Mouse (Mus musculus): ENCODE results near the gene Skap1. TPM values are rescaled to one million over a fixed set of nuclear protein-coding genes. Genes with fewer than 3 reads are reported as not detected.

The Skap1 gene
- polyA plus RNA-seq, 2 experiments from 2014 or later = 652 to 757 TPM

GRCm38 (mm10) chr11:96572515-96572914 lies 108.1 kb downstream of the Skap1 start:
- no peak for ATAC-seq

GRCm38 (mm10) chr11:96576491-96577427 lies 112.4 kb downstream of the Skap1 start:
- no peak for ATAC-seq

GRCm38 (mm10) chr11:96578551-96579283 lies 114.3 kb downstream of the Skap1 start:
- no peak for ATAC-seq

DNA sequence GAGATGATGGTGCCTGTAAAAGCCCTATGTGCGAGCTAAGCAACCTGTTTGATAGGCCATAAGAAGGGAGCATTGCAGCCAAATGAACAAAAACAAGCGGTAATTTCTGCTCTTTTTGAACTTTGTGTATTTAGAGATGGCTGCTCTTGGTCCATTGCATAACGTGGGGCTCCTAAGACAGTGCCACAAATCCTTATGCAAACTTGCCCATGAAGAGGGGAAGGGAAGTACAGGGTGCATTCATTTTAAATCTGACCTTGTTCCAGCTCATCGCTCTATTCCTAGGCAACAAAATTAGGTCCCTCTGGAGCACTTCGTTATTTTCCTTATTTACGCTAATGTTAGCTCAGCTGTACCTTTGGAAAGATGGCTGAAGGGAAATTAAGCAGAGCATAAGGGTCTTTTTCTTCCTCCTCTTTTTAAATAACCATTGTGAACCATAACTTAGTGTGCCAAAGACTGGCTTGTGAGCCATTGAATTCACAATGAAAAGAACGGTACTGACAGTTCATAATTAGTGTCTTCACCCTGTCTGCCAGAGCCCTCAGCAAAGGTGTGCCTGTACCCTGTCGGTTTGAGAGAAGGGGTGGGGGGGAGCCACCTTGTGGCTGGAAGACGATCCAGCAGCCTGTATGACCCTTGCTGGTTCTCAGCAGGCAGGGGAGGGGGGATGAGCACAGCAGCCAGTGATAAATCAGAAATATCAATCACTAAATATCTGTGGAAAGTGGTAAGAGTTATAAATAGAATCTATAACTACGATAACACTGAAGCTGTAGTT lies 117.4 kb downstream of the Skap1 start:
- peak; percentile 74 for ATAC-seq

GRCm38 (mm10) chr11:96582595-96582994 lies 118.2 kb downstream of the Skap1 start:
- no peak for ATAC-seq

GRCm38 (mm10) chr11:96589828-96590227 lies 125.4 kb downstream of the Skap1 start:
- no peak for ATAC-seq

- ATAC-seq = no peak
These were observed 131.5 kb downstream of the Skap1 start for GRCm38 (mm10) chr11:96595890-96596289.

DNA sequence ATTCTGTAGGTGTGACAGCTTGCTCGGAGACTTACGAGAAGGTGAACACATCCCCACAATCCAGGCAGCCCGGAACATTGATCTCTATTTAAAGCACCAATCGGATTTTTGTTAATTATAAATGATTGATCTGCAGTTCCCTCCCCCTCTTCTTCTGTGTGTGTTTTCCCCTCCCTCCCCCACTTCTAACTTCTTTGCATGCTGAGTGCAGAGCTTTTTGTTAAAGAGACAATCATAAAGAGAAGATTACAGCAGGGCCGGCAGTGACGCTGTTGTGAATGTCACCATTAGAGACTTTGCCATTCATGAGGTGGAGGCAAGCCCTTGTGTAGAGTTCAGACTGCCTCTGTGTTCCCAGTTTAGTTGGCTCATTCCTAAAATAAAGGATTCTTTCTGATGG lies 131.9 kb downstream of the Skap1 start:
- ATAC-seq = no peak

DNA sequence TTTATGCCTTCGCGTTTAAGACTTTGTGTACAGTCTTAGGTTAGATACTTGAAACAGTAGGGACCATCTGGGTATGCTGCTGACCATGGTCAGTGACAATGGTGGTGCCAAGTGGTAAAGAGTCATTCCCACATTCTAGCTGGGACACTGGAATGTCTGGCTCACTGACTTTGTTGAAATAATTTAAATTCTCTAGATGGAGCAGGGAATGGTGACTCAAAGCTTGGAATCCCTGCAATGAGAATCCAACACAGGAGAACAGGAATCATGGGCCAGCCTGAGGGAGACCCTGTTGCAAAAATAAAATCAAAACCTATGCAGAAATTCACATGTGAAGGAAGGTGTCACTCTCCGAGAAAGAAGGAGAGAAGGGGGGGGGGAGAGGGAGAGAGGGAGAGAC lies 138.4 kb downstream of the Skap1 start:
- ATAC-seq = no peak

DNA sequence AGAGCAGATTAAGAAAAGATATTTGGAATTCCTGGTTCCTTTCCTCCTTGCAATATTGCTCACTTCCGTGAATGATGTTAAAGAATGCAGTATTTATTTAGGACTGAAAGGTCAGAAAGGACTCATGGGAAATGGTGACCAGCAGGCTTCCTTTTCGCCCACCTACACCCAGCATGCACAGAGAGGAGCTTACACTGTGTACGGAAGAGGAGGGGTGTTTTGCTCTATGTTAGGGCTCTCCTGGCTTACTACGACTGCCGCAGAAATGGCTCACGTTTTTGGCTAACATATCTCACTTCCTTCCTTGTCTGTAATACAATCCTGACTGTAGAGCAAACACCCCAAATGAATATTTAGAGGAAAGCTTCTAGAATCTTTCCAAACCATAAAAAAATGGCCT lies 139.9 kb downstream of the Skap1 start:
- ATAC-seq = no peak

DNA sequence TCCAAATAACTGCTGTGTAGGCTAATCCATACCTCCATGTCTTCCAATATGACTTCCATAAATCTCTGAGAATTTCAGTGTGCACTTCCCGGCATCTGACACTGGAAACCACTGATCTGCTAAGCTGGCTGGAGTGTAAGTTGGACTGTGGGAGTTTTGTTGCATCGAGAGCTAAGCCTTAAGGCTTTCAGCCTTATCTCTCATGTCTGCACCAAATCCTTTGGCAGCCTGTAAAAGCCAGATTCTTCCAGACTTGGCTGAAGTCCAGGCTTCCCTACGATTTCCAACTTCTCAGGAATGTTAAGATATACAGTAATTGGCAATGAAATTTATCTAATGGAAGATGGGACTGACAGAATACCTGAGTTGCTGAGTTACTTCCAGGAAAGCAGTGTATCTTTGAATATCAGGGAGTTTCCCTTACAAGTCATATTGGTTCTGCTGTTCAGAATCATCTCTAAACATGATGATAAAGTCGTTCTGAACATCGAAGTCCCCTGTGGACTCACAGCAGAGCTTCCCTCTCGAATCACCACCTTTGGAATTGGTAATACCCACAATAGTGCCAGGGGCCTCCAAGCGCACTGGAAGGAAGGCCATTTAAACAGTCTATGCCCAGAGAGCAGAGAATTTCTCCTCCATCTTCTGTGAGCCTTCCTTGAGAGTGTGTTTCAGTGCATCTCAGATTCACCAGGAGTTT lies 140.5 kb downstream of the Skap1 start:
- ATAC-seq = no peak

DNA sequence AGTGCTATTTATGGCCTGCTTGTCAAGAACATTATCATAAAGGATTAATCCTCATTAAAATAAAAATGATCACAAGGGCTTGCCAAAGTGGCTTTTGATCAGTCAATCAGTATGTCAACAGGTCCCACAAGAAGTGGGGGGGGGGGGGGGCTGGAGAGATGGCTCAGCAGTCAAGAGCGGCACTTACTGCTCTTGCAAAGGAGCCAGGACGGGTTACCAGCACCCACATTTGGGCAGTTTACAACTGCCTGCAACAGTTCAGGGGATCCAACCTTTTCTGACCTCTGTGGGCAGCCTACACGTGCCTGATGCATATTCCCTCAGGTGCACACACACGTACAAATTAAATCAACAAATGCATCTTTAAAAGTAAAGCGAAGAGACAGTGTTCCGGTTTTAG lies 141.1 kb downstream of the Skap1 start:
- ATAC-seq = no peak

DNA sequence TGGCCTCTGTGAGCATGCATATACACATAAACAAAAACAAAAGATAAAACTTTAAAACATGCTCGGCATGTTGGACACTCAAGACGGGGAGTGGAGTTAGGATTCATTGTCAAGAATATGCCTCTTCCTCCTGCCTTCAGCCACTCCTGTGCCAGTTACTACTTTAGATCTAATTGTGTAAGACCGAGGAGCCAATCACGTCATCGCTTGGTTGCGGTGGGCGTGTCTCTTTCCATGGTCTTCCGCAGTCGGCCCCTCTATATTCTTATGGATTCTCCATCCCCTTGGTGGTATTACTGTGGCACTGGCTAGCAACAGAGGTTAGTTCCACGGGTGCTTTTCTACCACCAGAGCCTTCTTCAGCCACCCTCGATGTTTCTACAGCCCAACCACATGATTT lies 148.2 kb downstream of the Skap1 start:
- ATAC-seq = no peak

GRCm38 (mm10) chr11:96616792-96617191 lies 152.4 kb downstream of the Skap1 start:
- no peak for ATAC-seq

DNA sequence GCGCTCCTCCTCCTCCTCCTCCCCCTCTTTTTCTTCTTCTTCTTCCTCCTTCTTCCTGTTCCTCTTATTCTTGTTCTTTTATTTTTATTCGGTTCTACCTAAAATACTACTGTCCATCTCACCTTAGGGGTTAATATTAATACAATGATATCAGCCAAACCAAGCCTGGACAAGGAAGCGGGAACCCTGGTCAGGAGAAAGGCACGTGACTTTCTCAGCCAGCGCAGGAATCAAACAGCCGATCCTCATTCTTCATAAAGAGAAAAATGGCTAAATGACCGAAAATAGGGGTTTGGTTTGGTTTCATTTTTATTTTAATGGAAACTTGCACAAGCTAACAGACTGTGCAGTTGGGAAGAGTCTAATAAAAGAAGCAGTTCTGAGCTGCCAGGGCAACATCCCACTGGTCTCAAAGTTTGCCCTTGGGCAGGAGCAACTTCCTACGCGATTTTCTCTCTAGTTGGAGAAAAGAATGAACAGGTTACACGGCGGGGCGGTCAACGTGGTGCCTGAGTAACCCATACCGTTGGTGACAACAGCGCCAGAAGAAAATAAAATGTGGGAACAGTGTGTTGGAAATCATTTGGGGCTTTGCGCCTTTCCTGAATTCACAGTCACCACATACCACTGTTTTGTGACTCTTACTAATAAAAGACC lies 154.5 kb downstream of the Skap1 start:
- no peak for ATAC-seq

- no peak for ATAC-seq
These were observed 155.2 kb downstream of the Skap1 start for GRCm38 (mm10) chr11:96619576-96619975.

DNA sequence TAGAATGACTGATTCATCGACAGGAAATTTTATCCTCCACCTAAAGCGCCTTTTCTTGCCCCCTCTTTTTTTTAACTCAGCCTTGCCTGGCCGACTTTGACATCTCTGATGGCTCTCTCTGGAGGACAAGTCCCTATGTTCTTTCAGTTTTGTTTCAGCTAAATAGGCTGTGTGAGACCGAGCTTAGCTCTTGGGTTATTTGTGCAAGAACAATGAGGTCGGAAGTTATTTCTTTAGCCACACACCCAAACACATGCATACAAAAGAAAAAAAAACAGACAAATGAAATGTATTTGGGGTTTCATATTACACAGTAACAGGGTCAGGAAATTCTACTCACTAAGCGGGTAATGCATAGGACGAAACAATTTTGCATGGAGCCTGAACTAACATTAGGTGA lies 155.6 kb downstream of the Skap1 start:
- no peak for ATAC-seq

GRCm38 (mm10) chr11:96620660-96621059 lies 156.3 kb downstream of the Skap1 start:
- no peak for ATAC-seq

GRCm38 (mm10) chr11:96621167-96621566 lies 156.8 kb downstream of the Skap1 start:
- ATAC-seq = peak; percentile 49

DNA sequence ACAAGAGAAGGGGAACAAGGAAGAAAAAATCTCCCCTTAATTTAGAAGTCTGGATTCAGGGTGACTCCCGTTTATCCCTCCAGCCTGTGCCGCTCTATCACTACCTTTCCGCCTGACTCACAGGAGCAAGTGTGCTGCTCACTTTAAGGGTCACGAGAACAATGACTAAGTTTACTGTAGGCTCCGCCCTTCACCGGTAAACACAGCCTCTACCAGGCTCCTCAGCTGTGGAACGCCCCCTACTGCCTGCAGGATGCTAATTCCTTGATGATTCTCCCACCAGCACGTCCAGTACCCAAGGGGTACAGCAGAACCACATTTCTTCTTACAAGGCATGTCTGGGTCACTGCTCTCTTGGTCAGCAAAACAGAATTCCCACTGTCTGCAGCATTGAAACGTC lies 158.4 kb downstream of the Skap1 start:
- no peak for ATAC-seq

DNA sequence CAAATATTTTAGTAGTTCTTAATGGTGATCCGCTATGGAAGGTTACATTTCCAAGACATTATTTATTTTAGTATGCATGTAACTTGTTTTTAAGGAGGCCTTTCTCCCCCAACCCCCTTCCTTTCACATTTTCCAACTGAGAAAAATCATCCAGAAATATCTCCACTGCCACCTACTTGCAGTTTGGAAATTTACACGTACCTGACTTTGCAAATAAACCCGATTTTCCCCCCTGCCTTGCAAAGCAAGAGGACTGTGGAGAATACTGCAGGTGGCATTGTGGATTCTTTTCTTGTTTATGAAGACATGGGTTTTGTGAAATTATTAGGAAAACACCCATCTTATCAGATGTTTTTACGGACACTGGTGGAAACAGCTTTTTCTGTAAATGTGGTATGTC lies 160.0 kb downstream of the Skap1 start:
- ATAC-seq = no peak

- no peak for ATAC-seq
These were observed 165.4 kb downstream of the Skap1 start for GRCm38 (mm10) chr11:96629775-96630174.

Measured in CD4-positive, CD25-positive, alpha-beta regulatory T cell, adult 4 months (primary cell).